Mouse (Mus musculus) mature B cell (primary cell): ENCODE data around the gene Ndufa3.

ENCODE experiments used
- in situ Hi-C: fragments of 300-500 bp; cut with MboI; formaldehyde crosslinking; loops from 2 replicates; pipeline ENCODE4 v1.14.3; 2019

Gene Ndufa3

GRCm38 (mm10) chr7:3610437-3610836 lies 6.7 kb upstream of the Ndufa3 start:
- in situ Hi-C loops: loop anchor here (10.0 kb wide), 1 partner anchor 64 kb away; the partner anchor contains the start of gene Tmc4

GRCm38 (mm10) chr7:3611006-3611405 lies 6.2 kb upstream of the Ndufa3 start:
- in situ Hi-C loops: loop anchor here (10.0 kb wide), 1 partner anchor 64 kb away; the partner anchor contains the start of gene Tmc4

- in situ Hi-C loops: loop anchor here (10.0 kb wide), 1 partner anchor 61 kb away; the partner anchor contains the start of gene Tmc4
Measured at GRCm38 (mm10) chr7:3614021-3614420, 3.2 kb upstream of the Ndufa3 start.

- in situ Hi-C loops: loop anchor here (10.0 kb wide), 1 partner anchor 59 kb away; the partner anchor contains the start of gene Tmc4
Measured at GRCm38 (mm10) chr7:3616057-3616388, 1.1 kb upstream of the Ndufa3 start, which contains the start of gene Oscar. Gene Oscar, minus strand, starts transcription at chr7:3616157.

- in situ Hi-C loops: loop anchor here (10.0 kb wide), 1 partner anchor 58 kb away; the partner anchor contains the start of gene Tmc4
Measured at GRCm38 (mm10) chr7:3616389-3617241, 558 bp upstream of the Ndufa3 start.

GRCm38 (mm10) chr7:3629030-3629429 lies 11.9 kb downstream of the Ndufa3 start:
- in situ Hi-C loops: no loop called here

- in situ Hi-C loops: no loop called here
Measured at GRCm38 (mm10) chr7:3629543-3630477, 12.6 kb downstream of the Ndufa3 start, which contains the start of the genes Tfpt and Prpf31. Gene Tfpt, minus strand, starts transcription at chr7:3629929. Gene Prpf31, plus strand, starts transcription at chr7:3629985.

GRCm38 (mm10) chr7:3630478-3630815 lies 13.3 kb downstream of the Ndufa3 start:
- in situ Hi-C loops: no loop called here

- in situ Hi-C loops: no loop called here
Measured at GRCm38 (mm10) chr7:3643412-3643811, 26.2 kb downstream of the Ndufa3 start.

GRCm38 (mm10) chr7:3643843-3644242 lies 26.7 kb downstream of the Ndufa3 start:
- in situ Hi-C loops: no loop called here

GRCm38 (mm10) chr7:3644348-3644671 lies 27.1 kb downstream of the Ndufa3 start:
- in situ Hi-C loops: no loop called here

GRCm38 (mm10) chr7:3644672-3645487 lies 27.7 kb downstream of the Ndufa3 start, which contains the start of gene Cnot3:
Gene Cnot3, plus strand, starts transcription at chr7:3645268.
- in situ Hi-C loops: no loop called here

- in situ Hi-C loops: no loop called here
Measured at GRCm38 (mm10) chr7:3645488-3646025, 28.4 kb downstream of the Ndufa3 start.

GRCm38 (mm10) chr7:3646188-3646587 lies 29.0 kb downstream of the Ndufa3 start:
- in situ Hi-C loops: no loop called here

- in situ Hi-C loops: no loop called here
Measured at GRCm38 (mm10) chr7:3646641-3647040, 29.5 kb downstream of the Ndufa3 start.

- in situ Hi-C loops: no loop called here
Measured at GRCm38 (mm10) chr7:3656966-3657365, 39.8 kb downstream of the Ndufa3 start.

GRCm38 (mm10) chr7:3658578-3658977 lies 41.4 kb downstream of the Ndufa3 start:
- in situ Hi-C loops: no loop called here

GRCm38 (mm10) chr7:3664524-3665214 lies 47.5 kb downstream of the Ndufa3 start:
- in situ Hi-C loops: no loop called here

- in situ Hi-C loops: no loop called here
Measured at GRCm38 (mm10) chr7:3665215-3666114, 48.3 kb downstream of the Ndufa3 start, which contains the start of gene Leng1. Gene Leng1, minus strand, starts transcription at chr7:3665840.
